Mouse (Mus musculus): ENCODE results near the gene Spdye4c. TPM values are rescaled to one million over a fixed set of nuclear protein-coding genes. Genes with fewer than 3 reads are reported as not detected.

Gene Spdye4c
- polyA plus RNA-seq, 1 experiment from 2014 or later = not detected

DNA sequence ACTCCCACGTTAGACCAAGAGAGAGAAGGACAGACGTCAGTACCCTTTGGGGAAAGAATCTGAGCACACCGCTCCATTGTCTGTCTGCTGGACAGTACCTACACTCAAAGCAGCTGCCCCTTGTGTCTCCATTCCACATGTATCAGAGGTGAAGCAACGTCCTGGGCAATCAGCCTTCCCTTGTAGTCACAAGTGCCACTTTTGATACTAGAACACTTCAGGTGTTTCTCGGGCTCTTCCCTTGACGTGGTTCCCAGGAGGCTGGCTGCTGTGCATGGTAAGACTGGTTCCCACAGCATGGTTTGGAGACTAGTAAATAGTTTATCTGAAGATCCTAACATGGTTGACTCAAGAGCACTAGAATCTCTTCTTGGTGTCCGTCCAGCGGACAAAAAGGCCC lies 20.2 kb downstream of the Spdye4c start:
- peaks cover 63% of the 10 kb centered on the region for H3K36me3 ChIP-seq
- H3K4me1 ChIP-seq = no peaks in the 10 kb centered on the region
- no peak overlapping the region for H3K27ac ChIP-seq
- no peak for ATAC-seq (ENCODE audit: insufficient number of reproducible peaks, insufficient read depth, low FRiP score, low TSS enrichment, low read depth)
- WGBS = 93% methylated on average over 8 of the region's 8 CpGs
- no peaks in the 10 kb centered on the region for H3K9me3 ChIP-seq
- no peak overlapping the region for H3K4me3 ChIP-seq
- H3K9ac ChIP-seq = no peak overlapping the region
- H3K4me2 ChIP-seq = no peak overlapping the region
- no peaks in the 10 kb centered on the region for H3K27me3 ChIP-seq

DNA sequence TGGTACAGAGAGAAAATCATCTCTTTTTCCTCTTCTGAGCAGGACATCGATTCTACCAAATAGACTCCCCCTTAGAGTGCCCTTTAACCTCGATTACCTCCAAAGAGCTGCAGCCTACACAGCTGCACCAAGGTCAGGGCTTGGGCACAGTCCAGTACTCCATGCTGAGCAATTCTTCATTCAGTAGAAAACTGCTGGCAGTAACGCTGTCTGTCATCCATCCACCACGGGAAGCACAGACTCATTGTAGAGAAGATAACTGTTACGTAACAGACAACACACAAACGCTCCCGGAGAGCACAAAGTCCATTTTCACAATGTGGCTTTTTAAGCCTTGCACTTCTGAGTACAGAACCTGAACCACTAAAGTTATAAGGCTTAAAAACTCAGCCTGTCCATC lies 21.3 kb downstream of the Spdye4c start:
- Histone ChIP-seq H3K27me3 (no peaks in the 10 kb centered on the region), H3K36me3 (peaks cover 73% of the 10 kb centered on the region), H3K4me1 (no peaks in the 10 kb centered on the region), H3K4me3 (no peak overlapping the region), H3K4me2 (no peak overlapping the region), H3K27ac (no peak overlapping the region), H3K9ac (no peak overlapping the region), H3K9me3 (no peaks in the 10 kb centered on the region)
- no peak for ATAC-seq (ENCODE audit: insufficient number of reproducible peaks, insufficient read depth, low FRiP score, low TSS enrichment, low read depth)
- 95% methylated on average over 7 of the region's 7 CpGs for WGBS

DNA sequence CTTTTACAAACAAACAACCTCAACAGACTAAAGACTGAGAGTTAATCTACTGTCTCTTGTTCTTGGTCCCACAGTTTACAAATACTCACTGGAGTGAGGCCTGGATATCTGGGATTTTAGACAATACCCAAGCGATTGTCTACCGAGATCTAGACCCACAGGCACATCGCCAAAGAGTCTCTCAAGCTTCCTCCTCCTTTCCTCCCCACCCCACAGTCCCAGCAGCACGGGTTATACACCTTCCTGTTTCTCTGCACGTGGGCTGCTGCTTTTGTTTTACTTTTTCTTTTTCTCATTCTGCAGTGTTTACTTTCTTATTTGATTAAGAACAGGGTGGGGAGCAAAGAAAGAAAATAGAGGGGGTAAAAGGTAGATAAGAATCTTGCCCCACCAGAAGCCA lies 22.4 kb downstream of the Spdye4c start:
- peaks cover 84% of the 10 kb centered on the region for H3K36me3 ChIP-seq
- no peak overlapping the region for H3K9ac ChIP-seq
- no peak for ATAC-seq (ENCODE audit: insufficient number of reproducible peaks, insufficient read depth, low FRiP score, low TSS enrichment, low read depth)
- H3K27ac ChIP-seq = no peak overlapping the region
- no peaks in the 10 kb centered on the region for H3K27me3 ChIP-seq
- H3K9me3 ChIP-seq = no peaks in the 10 kb centered on the region
- WGBS = 81% methylated on average over 5 of the region's 5 CpGs
- no peak overlapping the region for H3K4me2 ChIP-seq
- no peak overlapping the region for H3K4me3 ChIP-seq
- H3K4me1 ChIP-seq = no peaks in the 10 kb centered on the region

DNA sequence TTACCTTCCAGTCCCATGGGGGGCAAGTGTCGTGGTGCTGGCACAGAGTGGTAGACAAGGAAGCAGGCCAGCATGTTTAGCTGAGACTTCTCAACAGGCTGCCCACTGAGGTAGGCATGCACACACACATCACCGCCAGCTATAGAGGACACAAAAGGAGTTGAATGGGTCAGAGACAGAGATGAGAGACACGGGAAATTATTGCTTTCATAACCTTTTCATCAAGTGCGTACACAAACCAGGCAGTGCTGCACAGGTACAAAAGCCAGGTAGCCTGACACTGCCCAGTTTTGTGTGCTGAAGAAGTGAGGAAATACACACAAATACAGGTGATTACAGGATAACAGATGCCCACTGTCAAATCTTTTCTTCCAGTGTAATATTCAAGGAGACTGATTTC lies 24.4 kb downstream of the Spdye4c start:
- Histone ChIP-seq H3K4me2 (no peak overlapping the region), H3K27ac (no peak overlapping the region), H3K36me3 (peaks cover 91% of the 10 kb centered on the region), H3K9ac (no peak overlapping the region), H3K4me3 (no peak overlapping the region), H3K4me1 (no peaks in the 10 kb centered on the region), H3K9me3 (no peaks in the 10 kb centered on the region), H3K27me3 (no peaks in the 10 kb centered on the region)
- ATAC-seq (ENCODE audit: insufficient number of reproducible peaks, insufficient read depth, low FRiP score, low TSS enrichment, low read depth) = no peak
- WGBS = 93% methylated on average over 4 of the region's 4 CpGs

DNA sequence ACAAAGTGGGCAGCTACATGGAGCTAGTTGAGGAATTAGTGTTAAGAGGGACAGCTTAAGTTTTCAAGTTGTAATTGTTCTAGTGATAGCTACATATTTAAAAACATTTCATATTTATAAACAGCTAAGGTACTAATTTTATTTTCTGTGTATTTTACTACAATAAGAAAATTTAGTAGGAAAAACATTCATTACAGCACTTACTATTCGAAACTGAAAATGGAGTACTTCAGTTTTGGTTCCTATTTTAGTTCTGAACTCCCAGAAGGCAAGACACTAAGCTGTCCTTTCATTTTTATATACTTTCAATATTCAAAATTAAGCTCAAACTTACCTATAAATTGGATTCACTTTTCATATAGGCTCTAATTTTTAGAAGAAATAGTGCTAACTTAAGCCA lies 29.6 kb downstream of the Spdye4c start:
- Histone ChIP-seq H3K27me3 (no peaks in the 10 kb centered on the region), H3K4me2 (no peak overlapping the region), H3K36me3 (peaks cover 91% of the 10 kb centered on the region), H3K9ac (no peak overlapping the region), H3K4me1 (no peaks in the 10 kb centered on the region), H3K4me3 (no peak overlapping the region), H3K27ac (no peak overlapping the region), H3K9me3 (no peaks in the 10 kb centered on the region)
- WGBS = 90% methylated on average over 1 of the region's 1 CpGs
- no peak for ATAC-seq (ENCODE audit: insufficient number of reproducible peaks, insufficient read depth, low FRiP score, low TSS enrichment, low read depth)

Other genes with a start within 250 kb of the Spdye4c start
- gene Anapc1, start 96.2 kb downstream of the Spdye4c start, polyA plus RNA-seq (2015; fragmentation: Nextera tagmentation; extraction: Ambion mirVana) = 65.4 and 72.5 TPM in 2 replicates
- gene Mertk, start 107.7 kb downstream of the Spdye4c start, polyA plus RNA-seq (2015; fragmentation: Nextera tagmentation; extraction: Ambion mirVana) = 12.1 and 15.4 TPM in 2 replicates
- 28.4 and 32.0 TPM in 2 replicates for gene Tmem87b, start 226.9 kb downstream of the Spdye4c start, polyA plus RNA-seq (2015; fragmentation: Nextera tagmentation; extraction: Ambion mirVana)